Mouse (Mus musculus) C2C12 (cell line): ENCODE results near the gene Fgf7. TPM values are rescaled to one million over a fixed set of nuclear protein-coding genes. Genes with fewer than 3 reads are reported as not detected.

Source experiments
- H3K27me3 ChIP-seq: one replicate; pipeline ENCODE4 v1.6.1; 2011; ENCODE audit not compliant: control insufficient read depth, insufficient read depth, insufficient read length
- H3K36me3 ChIP-seq: one replicate; pipeline ENCODE4 v1.6.1; 2011; ENCODE audit not compliant: control insufficient read depth, insufficient read depth
- H3K4me3 ChIP-seq: one replicate; pipeline ENCODE4 v1.5.1; 2011; ENCODE audit warnings: mild to moderate bottlenecking, control low read depth; ENCODE audit not compliant: poor library complexity, insufficient read depth, severe bottlenecking
- H3K79me2 ChIP-seq: one replicate; pipeline ENCODE4 v1.6.1; 2011; ENCODE audit not compliant: control insufficient read depth, insufficient read depth
- H3K79me3 ChIP-seq: one replicate; pipeline ENCODE4 v1.6.1; 2011; ENCODE audit warnings: low read depth, control low read depth
- H3ac ChIP-seq: one replicate; pipeline ENCODE3; 2011; ENCODE audit warnings: low read depth; ENCODE audit not compliant: control insufficient read depth, insufficient read length
- CEBPB ChIP-seq: IDR thresholded peaks from one replicate; pipeline ENCODE4 v1.6.1; 2011; ENCODE audit warnings: low read depth, mild to moderate bottlenecking, control low read depth, moderate library complexity
- CTCF ChIP-seq: IDR thresholded peaks from one replicate; pipeline ENCODE4 v1.5.1; 2011; ENCODE audit not compliant: control insufficient read depth, insufficient read depth, insufficient read length
- FOSL1 ChIP-seq: IDR thresholded peaks from one replicate; pipeline ENCODE4 v1.8.0; 2011; ENCODE audit warnings: mild to moderate bottlenecking, low read length; ENCODE audit not compliant: poor library complexity, insufficient read depth, severe bottlenecking
- MAX ChIP-seq: IDR thresholded peaks from one replicate; pipeline ENCODE4 v1.6.1; 2011; ENCODE audit warnings: mild to moderate bottlenecking, control low read depth
- MYOD1 ChIP-seq: IDR thresholded peaks from one replicate; pipeline ENCODE4 v1.6.1; 2011; ENCODE audit warnings: low read depth; ENCODE audit not compliant: control insufficient read depth, insufficient read length
- MYOG ChIP-seq: IDR thresholded peaks from one replicate; pipeline ENCODE4 v1.6.1; 2011; ENCODE audit not compliant: control insufficient read depth, insufficient read length; ENCODE audit errors: extremely low read depth
- USF1 ChIP-seq: IDR thresholded peaks from one replicate; pipeline ENCODE4 v1.6.1; 2011; ENCODE audit warnings: low read depth, mild to moderate bottlenecking, control low read depth, moderate library complexity
- polyA plus RNA-seq: library from polyadenylated mRNA; unstranded; fragments of >200 nt; fragmentation: generic; extraction: Trizol; gene quantifications from one replicate; pipeline ENCODE4 v1.2.1, GENCODE M21; 2012; ENCODE audit warnings: missing spikeins

Gene Fgf7
- polyA plus RNA-seq, 1 experiment = 2.6 TPM

DNA sequence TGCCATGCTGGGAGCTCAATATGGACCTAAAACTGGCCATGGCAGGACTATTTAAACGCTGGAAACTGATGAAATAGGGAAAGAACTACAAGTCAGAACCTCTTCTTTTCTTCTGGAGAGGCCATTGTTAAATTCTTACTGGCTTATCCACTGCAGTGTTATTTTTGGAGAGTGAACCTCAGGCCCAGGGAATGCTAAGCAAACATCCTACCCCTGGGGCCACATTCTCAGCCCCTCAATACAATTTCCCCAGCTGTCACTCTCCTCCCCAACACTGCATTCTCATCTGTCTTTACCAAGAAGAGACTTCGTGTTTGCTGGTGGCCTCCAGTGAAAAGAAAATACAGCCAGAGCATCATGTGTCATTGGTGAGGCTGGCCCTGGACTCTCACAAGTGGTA is 30.4 kb downstream of the Fgf7 start:
- Histone ChIP-seq H3K4me3 (no peak overlapping the region), H3ac (no peak overlapping the region)

DNA sequence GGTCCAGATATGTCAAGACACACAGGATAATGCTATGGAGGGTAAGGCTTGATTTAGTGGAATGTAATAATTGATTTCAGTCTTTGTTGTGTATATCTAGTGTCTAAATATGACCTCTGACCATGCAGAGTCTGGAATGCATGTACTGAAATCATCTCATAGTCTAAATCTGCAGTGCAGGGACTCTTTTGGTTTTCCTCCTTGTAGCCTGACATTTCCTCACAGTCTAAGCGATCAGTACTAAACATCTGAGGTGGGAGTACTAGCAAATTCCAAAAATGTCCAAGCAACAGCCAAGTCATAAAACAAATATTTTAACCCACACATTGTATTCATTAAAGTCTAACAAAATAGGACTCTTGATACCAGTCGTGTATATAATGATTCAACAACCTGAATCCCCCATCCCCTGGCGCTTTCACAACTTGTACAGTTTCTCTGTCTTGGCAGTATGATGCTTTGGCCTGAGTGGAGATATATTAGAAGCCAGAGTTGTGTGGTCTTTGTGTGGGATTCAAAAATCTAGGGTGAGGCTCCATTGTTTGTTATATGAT is 30.9 kb downstream of the Fgf7 start:
- Histone ChIP-seq H3K4me3 (no peak overlapping the region), H3K36me3 (peaks cover 34% of the 10 kb centered on the region), H3K79me2 (peaks cover 100% of the 10 kb centered on the region), H3K79me3 (peaks cover 75% of the 10 kb centered on the region), H3ac (no peak overlapping the region), H3K27me3 (no peaks in the 10 kb centered on the region)
- no peak for TF ChIP-seq FOSL1
- no peak for TF ChIP-seq CTCF
- TF ChIP-seq USF1 = no peak
- no peak for TF ChIP-seq MYOG
- no peak for TF ChIP-seq MYOD1
- TF ChIP-seq CEBPB = no peak
- no peak for TF ChIP-seq MAX

More for the DNA sequence above, 30.4 kb downstream of the Fgf7 start:
- Histone ChIP-seq H3K27me3 (no peaks in the 10 kb centered on the region), H3K79me2 (peaks cover 100% of the 10 kb centered on the region), H3K36me3 (peaks cover 32% of the 10 kb centered on the region), H3K79me3 (peaks cover 78% of the 10 kb centered on the region)
- TF ChIP-seq MYOD1 = no peak
- no peak for TF ChIP-seq MYOG
- TF ChIP-seq MAX = no peak
- no peak for TF ChIP-seq CEBPB
- TF ChIP-seq USF1 = no peak
- TF ChIP-seq FOSL1 = no peak
- TF ChIP-seq CTCF = no peak

DNA sequence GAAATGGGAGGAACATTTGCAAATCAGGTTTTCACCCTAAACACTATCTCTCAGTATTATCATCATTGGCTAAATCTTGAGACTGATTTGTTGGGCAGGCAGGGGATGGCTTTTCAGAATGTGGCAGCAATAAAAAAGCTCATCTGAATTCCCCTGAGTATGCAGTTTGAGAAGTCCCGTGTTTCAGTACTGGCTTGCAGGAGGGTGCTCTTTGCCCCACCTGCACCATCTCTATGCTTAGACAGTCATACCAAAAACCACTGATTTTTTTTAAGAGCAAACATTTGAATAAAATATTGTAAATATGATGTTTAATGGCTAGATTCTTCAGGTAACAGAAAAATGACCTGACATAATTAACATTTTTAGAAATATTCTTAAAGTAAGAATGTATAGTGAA is 35.3 kb downstream of the Fgf7 start:
- Histone ChIP-seq H3K27me3 (no peaks in the 10 kb centered on the region), H3K4me3 (no peak overlapping the region), H3K36me3 (peaks cover 37% of the 10 kb centered on the region), H3K79me2 (peaks cover 100% of the 10 kb centered on the region), H3ac (no peak overlapping the region), H3K79me3 (peaks cover 60% of the 10 kb centered on the region)
- TF ChIP-seq USF1 (no peak), CEBPB (no peak), MAX (no peak), FOSL1 (no peak), MYOG (no peak), MYOD1 (no peak), CTCF (no peak)

DNA sequence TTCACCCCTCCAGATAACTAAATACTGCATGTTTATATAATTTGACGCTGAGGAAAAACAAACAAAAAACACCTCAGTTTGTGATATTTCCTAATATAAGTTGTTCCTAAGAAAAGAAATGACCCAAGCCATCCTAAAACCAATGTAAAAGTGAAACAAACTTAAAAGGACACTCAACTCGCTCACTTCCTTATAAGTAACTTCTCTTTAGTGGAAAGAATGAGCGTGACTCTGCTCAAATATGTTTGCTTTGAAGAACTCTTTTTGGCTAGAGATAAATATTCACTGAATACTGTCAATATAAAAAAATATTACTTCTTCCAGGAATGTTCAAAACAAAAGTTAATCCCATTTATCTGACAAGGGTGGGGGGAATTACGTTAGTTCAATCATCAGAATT is 39.3 kb downstream of the Fgf7 start:
- no peak for TF ChIP-seq MYOD1
- Histone ChIP-seq H3K36me3 (peaks cover 30% of the 10 kb centered on the region), H3K4me3 (no peak overlapping the region), H3K79me3 (peaks cover 59% of the 10 kb centered on the region), H3ac (no peak overlapping the region), H3K27me3 (no peaks in the 10 kb centered on the region), H3K79me2 (peaks cover 98% of the 10 kb centered on the region)

DNA sequence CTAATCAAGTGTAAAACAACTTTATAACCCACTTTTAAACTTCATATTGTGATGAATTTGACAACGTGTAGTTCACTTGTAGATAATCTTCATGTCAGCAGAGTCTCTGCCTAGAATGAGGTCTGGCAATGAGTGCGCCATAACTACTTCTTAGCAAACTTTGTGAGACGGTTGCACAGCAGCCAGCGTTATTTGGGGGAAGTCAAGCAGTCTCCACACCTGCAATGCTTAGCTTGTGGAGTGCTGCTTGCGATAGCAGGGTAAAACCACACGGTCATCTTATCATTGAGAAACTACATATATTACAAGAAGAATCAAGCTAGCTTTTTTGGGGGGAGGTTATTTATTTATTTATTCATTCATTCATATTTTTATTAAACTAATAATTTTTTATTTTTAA is 42.0 kb downstream of the Fgf7 start:
- Histone ChIP-seq H3K27me3 (no peaks in the 10 kb centered on the region), H3K79me2 (peaks cover 95% of the 10 kb centered on the region), H3K4me3 (no peak overlapping the region), H3K79me3 (peaks cover 67% of the 10 kb centered on the region), H3ac (no peak overlapping the region), H3K36me3 (peaks cover 35% of the 10 kb centered on the region)
- no peak for TF ChIP-seq USF1
- no peak for TF ChIP-seq MYOG
- no peak for TF ChIP-seq CEBPB
- TF ChIP-seq FOSL1 = no peak
- TF ChIP-seq CTCF = no peak
- TF ChIP-seq MAX = no peak
- TF ChIP-seq MYOD1 = no peak

DNA sequence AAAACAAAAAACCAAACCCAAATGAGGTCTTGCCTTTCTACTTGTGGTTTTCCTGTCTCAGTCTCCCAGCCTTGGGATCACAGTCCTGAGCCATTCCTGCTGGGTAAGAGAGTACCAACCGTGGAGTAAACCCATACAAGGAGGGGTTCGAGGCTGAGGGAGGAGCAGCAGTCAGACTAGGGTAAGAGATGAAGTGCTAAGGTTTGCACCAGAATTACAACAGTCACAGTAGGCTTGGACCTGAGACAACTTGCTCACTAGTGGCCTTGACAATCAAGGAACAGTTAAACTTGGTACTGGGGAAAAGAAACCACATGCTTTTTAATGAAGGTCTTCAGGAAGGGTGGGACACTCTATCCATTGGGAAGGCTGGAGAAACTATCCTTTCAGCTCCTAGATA is 44.6 kb downstream of the Fgf7 start:
- no peak overlapping the region for H3ac ChIP-seq
- TF ChIP-seq CTCF (no peak), MYOD1 (no peak), MAX (no peak), MYOG (no peak), USF1 (no peak), CEBPB (no peak)
- peaks cover 30% of the 10 kb centered on the region for H3K36me3 ChIP-seq
- H3K4me3 ChIP-seq = no peak overlapping the region
- peaks cover 95% of the 10 kb centered on the region for H3K79me2 ChIP-seq
- peaks cover 69% of the 10 kb centered on the region for H3K79me3 ChIP-seq
- no peaks in the 10 kb centered on the region for H3K27me3 ChIP-seq
